Mouse (Mus musculus): ENCODE measurements around the gene Uspl1. TPM values are rescaled to one million over a fixed set of nuclear protein-coding genes. Genes with fewer than 3 reads are reported as not detected.

Gene Uspl1
- polyA plus RNA-seq, 1 experiment from 2014 or later: 65.7 TPM

DNA sequence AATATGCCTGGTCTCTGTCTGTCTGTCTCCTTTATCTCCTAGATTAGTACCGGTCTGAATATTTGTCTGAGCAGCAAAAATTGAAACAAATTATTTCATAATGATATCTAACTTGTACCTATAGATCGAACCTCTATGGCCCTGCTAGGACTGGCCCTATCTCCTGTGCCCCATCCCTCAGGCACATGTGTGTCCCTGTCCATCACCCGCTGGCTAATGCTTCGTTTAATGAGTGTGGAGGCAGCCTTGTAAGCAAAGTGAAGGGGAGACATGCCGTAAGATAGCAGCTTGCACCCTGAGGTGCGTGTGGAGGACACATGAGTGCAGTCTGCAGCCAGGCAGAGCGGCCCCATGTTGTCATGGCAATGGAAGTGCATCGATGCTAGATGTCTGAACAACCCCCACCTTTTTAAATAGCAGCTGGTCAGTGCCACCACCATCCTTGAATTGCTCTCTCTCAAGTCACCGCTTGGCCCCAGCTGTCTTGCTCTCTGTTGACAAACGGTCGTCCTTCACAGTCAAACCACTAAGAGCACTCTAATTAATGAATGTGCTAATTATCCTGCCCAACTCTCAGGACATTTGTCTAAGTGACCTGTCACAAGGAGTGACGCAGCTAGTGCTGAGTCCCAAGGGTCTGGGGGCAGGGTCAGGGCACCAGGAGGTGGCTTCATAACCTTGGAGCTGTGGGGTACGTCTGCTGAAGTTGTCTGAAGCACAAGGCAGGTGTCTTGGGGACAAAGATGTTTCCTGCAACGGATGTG, 73.5 kb downstream of the Uspl1 start:
- ATAC-seq (ENCODE audit: low FRiP score) (peak; percentile 55; the same call in 1 of the 2 replicates), DNase-seq (ENCODE audit: low spot score) (no peak)
- peaks cover 16% of the 10 kb centered on the region for H3K4me1 ChIP-seq (replicated peaks; ENCODE audit: control insufficient read depth, insufficient read depth, low read length)
- no peak overlapping the region for H3K4me2 ChIP-seq (replicated peaks)
- H3K27ac ChIP-seq: peak overlapping the region; percentile 41
- H3K9me3 ChIP-seq (ENCODE audit: control insufficient read depth, low read length): no peaks in the 10 kb centered on the region
- H3K27me3 ChIP-seq (ENCODE audit: control insufficient read depth, insufficient read depth, low read length): no peaks in the 10 kb centered on the region
- 31% methylated on average over 14 of the region's 14 CpGs for WGBS
- no peak overlapping the region for H3K4me3 ChIP-seq (replicated peaks; ENCODE audit: low read length)
- H3K9ac ChIP-seq: no peak overlapping the region
- no peaks in the 10 kb centered on the region for H3K36me3 ChIP-seq (replicated peaks; ENCODE audit: control insufficient read depth, insufficient read depth)

DNA sequence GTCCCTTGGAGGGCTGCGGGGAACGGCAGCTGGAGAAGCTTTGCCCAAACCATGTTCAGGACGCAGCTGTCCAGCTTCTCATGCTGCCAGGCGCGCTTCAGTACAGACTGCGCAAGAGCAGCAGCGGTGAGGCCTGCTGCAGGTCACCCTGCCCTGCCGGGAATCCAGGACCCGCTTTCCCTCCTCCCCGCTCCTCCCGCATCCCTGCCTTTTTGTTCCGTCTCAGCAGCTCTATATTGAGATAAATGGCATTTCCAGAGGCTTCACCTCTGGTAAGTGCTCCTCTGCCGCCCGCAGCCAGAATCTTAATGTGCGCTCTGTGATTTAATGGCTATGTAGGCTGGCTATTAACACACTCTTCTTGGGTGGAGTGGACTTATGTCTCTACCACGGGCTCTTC, 74.9 kb downstream of the Uspl1 start:
- peaks cover 16% of the 10 kb centered on the region for H3K4me1 ChIP-seq (replicated peaks; ENCODE audit: control insufficient read depth, insufficient read depth, low read length)
- peak overlapping the region; percentile 34 for H3K4me2 ChIP-seq (replicated peaks)
- no peaks in the 10 kb centered on the region for H3K9me3 ChIP-seq (ENCODE audit: control insufficient read depth, low read length)
- H3K27ac ChIP-seq: peak overlapping the region; percentile 77
- no peaks in the 10 kb centered on the region for H3K27me3 ChIP-seq (ENCODE audit: control insufficient read depth, insufficient read depth, low read length)
- H3K4me3 ChIP-seq (replicated peaks; ENCODE audit: low read length): no peak overlapping the region
- peak overlapping the region; percentile 35; the same call in 1 of the 2 replicates for H3K9ac ChIP-seq
- peak; percentile 53 for DNase-seq (ENCODE audit: low spot score)
- WGBS: 20% methylated on average over 16 of the region's 16 CpGs
- H3K36me3 ChIP-seq (replicated peaks; ENCODE audit: control insufficient read depth, insufficient read depth): no peaks in the 10 kb centered on the region
- peak; percentile 79; the same call in 1 of the 2 replicates for ATAC-seq (ENCODE audit: low FRiP score)

DNA sequence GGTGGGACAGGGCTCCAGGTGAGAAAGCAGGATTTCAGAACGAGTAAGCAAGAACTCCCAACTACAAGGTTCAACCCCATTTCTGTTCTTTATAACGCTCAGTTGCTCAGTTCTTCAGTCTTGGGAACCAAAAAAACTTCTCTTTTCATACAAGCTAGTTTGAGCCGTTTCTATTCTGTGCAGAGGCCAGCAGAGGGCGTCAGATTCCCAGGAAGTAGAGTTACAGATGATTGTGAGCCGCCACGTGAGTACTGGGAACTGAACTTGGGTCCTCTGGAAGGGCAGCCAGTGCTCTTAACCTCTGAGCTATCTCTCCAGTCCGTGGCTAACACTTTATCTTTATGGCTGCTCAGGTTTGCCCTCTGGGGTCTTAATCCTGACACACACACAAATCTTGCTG, 77.3 kb downstream of the Uspl1 start:
- Histone ChIP-seq H3K9ac (no peak overlapping the region), H3K36me3 (replicated peaks; ENCODE audit: control insufficient read depth, insufficient read depth) (no peaks in the 10 kb centered on the region), H3K4me3 (replicated peaks; ENCODE audit: low read length) (no peak overlapping the region), H3K9me3 (ENCODE audit: control insufficient read depth, low read length) (no peaks in the 10 kb centered on the region), H3K27me3 (ENCODE audit: control insufficient read depth, insufficient read depth, low read length) (no peaks in the 10 kb centered on the region), H3K4me1 (replicated peaks; ENCODE audit: control insufficient read depth, insufficient read depth, low read length) (peaks cover 16% of the 10 kb centered on the region), H3K27ac (no peak overlapping the region), H3K4me2 (replicated peaks) (no peak overlapping the region)
- no peak for ATAC-seq (ENCODE audit: low FRiP score)
- no peak for DNase-seq (ENCODE audit: low spot score)
- WGBS: 80% methylated on average over 7 of the region's 7 CpGs

DNA sequence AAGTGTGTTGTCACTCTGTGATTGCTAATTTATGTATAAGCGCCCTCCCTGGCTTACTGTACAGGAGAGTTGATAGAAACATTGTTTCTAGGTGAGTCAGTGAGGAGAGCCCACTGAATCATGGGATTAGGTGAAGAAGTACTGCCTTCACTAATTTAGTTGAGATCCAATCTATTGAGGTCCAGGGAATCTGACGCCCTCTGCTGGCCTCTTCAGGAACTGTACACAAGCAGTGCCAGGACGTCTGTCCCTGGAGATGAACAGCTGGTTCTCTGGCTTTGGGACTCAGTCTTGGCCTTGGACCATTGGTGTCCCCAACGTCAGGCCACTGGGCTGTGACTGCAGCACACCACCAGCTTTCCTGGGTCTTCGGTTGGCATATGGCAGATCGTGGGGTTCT, 77.7 kb downstream of the Uspl1 start:
- ATAC-seq (ENCODE audit: low FRiP score): no peak
- no peak for DNase-seq (ENCODE audit: low spot score)
- peaks cover 16% of the 10 kb centered on the region for H3K4me1 ChIP-seq (replicated peaks; ENCODE audit: control insufficient read depth, insufficient read depth, low read length)
- no peak overlapping the region for H3K27ac ChIP-seq
- no peaks in the 10 kb centered on the region for H3K9me3 ChIP-seq (ENCODE audit: control insufficient read depth, low read length)
- no peaks in the 10 kb centered on the region for H3K36me3 ChIP-seq (replicated peaks; ENCODE audit: control insufficient read depth, insufficient read depth)
- no peak overlapping the region for H3K9ac ChIP-seq
- H3K27me3 ChIP-seq (ENCODE audit: control insufficient read depth, insufficient read depth, low read length): no peaks in the 10 kb centered on the region
- no peak overlapping the region for H3K4me2 ChIP-seq (replicated peaks)
- 67% methylated on average over 6 of the region's 6 CpGs for WGBS
- no peak overlapping the region for H3K4me3 ChIP-seq (replicated peaks; ENCODE audit: low read length)

DNA sequence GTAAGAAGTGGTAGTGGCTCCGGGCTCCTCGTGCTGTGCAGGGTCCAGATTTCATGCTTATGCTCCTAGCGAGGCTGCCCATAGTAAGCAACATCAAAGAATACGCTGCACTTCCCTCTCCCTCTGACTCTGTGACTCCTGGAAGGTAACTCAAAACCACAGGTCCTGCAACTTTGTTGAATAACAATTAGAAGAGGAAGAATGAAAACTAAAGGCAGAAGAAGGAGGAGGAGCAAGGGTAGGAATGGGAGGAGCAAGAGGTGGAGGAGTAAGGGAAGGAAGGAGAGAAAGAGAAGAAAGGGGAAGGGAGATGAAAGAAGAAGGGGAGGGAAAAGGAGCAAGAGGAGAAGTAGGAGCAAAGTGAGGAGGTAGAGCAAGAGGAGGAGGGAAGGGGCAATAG, 80.3 kb downstream of the Uspl1 start, which contains the start of gene Alox5ap:
Gene Alox5ap (plus strand): TSS at position 363 of the 400 bp plus-strand sequence.
- 52% methylated on average over 4 of the region's 4 CpGs for WGBS
- Histone ChIP-seq H3K36me3 (replicated peaks; ENCODE audit: control insufficient read depth, insufficient read depth) (no peaks in the 10 kb centered on the region), H3K4me2 (replicated peaks) (no peak within 1 kb of the TSS), H3K27ac (no peak within 1 kb of the TSS), H3K9me3 (ENCODE audit: control insufficient read depth, low read length) (no peaks in the 10 kb centered on the region), H3K4me3 (replicated peaks; ENCODE audit: low read length) (no peak within 1 kb of the TSS), H3K9ac (no peak within 1 kb of the TSS), H3K27me3 (ENCODE audit: control insufficient read depth, insufficient read depth, low read length) (no peaks in the 10 kb centered on the region), H3K4me1 (replicated peaks; ENCODE audit: control insufficient read depth, insufficient read depth, low read length) (peaks cover 2% of the 10 kb centered on the region)
- no peak for ATAC-seq (ENCODE audit: low FRiP score)
- DNase-seq (ENCODE audit: low spot score): no peak

DNA sequence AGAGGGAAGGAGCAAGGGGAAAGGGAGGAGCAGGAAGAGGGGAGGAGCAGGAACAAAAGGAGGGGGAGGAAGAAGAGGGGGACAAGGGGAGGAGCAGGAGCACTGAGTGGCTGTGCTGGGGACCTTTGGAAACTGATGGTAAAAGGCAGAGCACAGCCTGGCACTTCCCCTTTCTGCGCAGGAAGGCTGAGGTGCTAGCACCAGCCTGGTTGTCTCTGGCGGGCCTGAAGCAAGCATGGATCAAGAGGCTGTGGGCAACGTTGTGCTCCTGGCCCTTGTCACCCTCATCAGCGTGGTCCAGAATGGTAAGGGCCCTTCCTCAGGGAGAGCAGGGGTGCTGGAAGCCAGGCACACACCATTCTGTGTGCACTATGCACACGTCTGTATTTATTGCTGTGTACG, 80.7 kb downstream of the Uspl1 start:
- no peak overlapping the region for H3K9ac ChIP-seq
- DNase-seq (ENCODE audit: low spot score) (no peak), ATAC-seq (ENCODE audit: low FRiP score) (no peak)
- H3K9me3 ChIP-seq (ENCODE audit: control insufficient read depth, low read length): no peaks in the 10 kb centered on the region
- H3K4me2 ChIP-seq (replicated peaks): no peak overlapping the region
- H3K36me3 ChIP-seq (replicated peaks; ENCODE audit: control insufficient read depth, insufficient read depth): no peaks in the 10 kb centered on the region
- 68% methylated on average over 6 of the region's 6 CpGs for WGBS
- no peaks in the 10 kb centered on the region for H3K4me1 ChIP-seq (replicated peaks; ENCODE audit: control insufficient read depth, insufficient read depth, low read length)
- H3K4me3 ChIP-seq (replicated peaks; ENCODE audit: low read length): no peak overlapping the region
- no peak overlapping the region for H3K27ac ChIP-seq
- no peaks in the 10 kb centered on the region for H3K27me3 ChIP-seq (ENCODE audit: control insufficient read depth, insufficient read depth, low read length)

Small RNA genes within 50 kb of the gene (microRNA-seq; reads per million reads assigned to microRNA genes)
- gene Gm24105: not detected

Other genes starting within 250 kb of the Uspl1 start
- gene Gm42791, start 189.2 kb upstream of the Uspl1 start, polyA plus RNA-seq (2014; fragmentation: Nextera tagmentation; extraction: Ambion mirVana): 0.33 and 2.6 TPM in 2 replicates
- gene Hmgb1, start 139 bp downstream of the Uspl1 start, polyA plus RNA-seq (2014; fragmentation: Nextera tagmentation; extraction: Ambion mirVana): 708 and 792 TPM in 2 replicates
- gene Alox5ap, start 80.4 kb downstream of the Uspl1 start, polyA plus RNA-seq (2014; fragmentation: Nextera tagmentation; extraction: Ambion mirVana): 9.5 and 14.8 TPM in 2 replicates
- 2.5 and 4.0 TPM in 2 replicates for gene Medag, start 227.4 kb downstream of the Uspl1 start, polyA plus RNA-seq (2014; fragmentation: Nextera tagmentation; extraction: Ambion mirVana)

Measured in hindbrain, embryonic 14.5 days (tissue).